Mouse (Mus musculus) G1E (cell line): ENCODE data around the gene Dhx57.

Source experiments
- CTCF ChIP-seq: IDR thresholded peaks from 2 replicates; pipeline ENCODE4 v1.5.1; 2012; ENCODE audit warnings: low read depth, low read length, inconsistent platforms, mixed read lengths
- GATA1 ChIP-seq: IDR thresholded peaks from 2 replicates; pipeline ENCODE4 v1.6.1; 2012; ENCODE audit warnings: borderline replicate concordance, low read length, inconsistent platforms, mixed read lengths
- GATA2 ChIP-seq: IDR thresholded peaks from 2 replicates; pipeline ENCODE4 v1.6.1; 2012; ENCODE audit warnings: low read depth, low read length, inconsistent platforms, borderline replicate concordance
- POLR2AphosphoS5 ChIP-seq: IDR thresholded peaks from 2 replicates; pipeline ENCODE4 v1.6.1; 2012; ENCODE audit warnings: low read depth, low read length, inconsistent platforms; ENCODE audit not compliant: insufficient replicate concordance
- TAL1 ChIP-seq: conservative IDR thresholded peaks from 2 replicates; pipeline ENCODE4 v1.6.1; 2012; ENCODE audit warnings: low read depth, low read length, inconsistent platforms, mixed read lengths

DNA sequence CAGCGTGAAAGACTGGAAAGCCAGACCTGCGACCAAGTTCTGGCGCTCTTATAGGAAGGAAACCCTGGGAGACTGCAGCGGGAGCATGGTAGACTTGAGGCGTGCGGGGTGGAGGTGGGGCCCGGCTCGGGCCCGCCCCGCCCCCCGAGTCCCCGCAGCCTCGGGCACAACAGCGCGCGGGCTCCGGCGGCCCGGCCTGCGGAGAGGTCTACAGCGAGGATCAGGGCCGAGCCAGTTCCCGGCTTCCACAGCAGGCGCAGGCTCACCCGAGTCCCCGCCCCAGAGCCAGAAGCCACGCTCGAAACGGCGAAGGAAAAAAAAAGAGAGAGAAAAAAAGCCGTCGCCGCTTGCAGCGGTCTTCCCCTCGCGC is 84.0 kb downstream of the Dhx57 start:
- TF ChIP-seq CTCF = no peak
- no peak for TF ChIP-seq TAL1
- no peak for TF ChIP-seq GATA1
- no peak for TF ChIP-seq GATA2
- TF ChIP-seq POLR2AphosphoS5 = no peak
